Mouse (Mus musculus) hindbrain, embryonic 14.5 days (tissue): ENCODE data around the gene Acadvl. TPM values are rescaled to one million over a fixed set of nuclear protein-coding genes. Genes with fewer than 3 reads are reported as not detected.
"Not testable (repeated sequence)": the region's sequence is repeated elsewhere in the genome, so short reads cannot be mapped to it uniquely, and the experiment has no call there.

Experiments used
- ATAC-seq: fragments of 200-750 bp; cut with Nextera tagmentation; 2 replicates; pipeline ENCODE4 v1.8.0; 2017; ENCODE audit warnings: moderate number of reproducible peaks, mild to moderate bottlenecking, moderate TSS enrichment, moderate library complexity; ENCODE audit not compliant: low FRiP score
- DNase-seq: peaks from one replicate; pipeline ENCODE4 v3.0.0-alpha.2; 2015; ENCODE audit warnings: low spot score
- H3K27ac ChIP-seq: fragments of 300-500 bp; sonication (generic); 2 replicates; pipeline ENCODE4 v1.5.1; 2014; ENCODE audit warnings: mild to moderate bottlenecking, moderate library complexity
- H3K27me3 ChIP-seq: fragments of 300-500 bp; sonication (generic); 2 replicates; pipeline ENCODE4 v1.6.1; 2014; ENCODE audit warnings: mild to moderate bottlenecking, low read length, mixed read lengths; ENCODE audit not compliant: control insufficient read depth, insufficient read depth
- H3K36me3 ChIP-seq: fragments of 300-500 bp; sonication (generic); replicated peaks from 2 replicates; pipeline ENCODE4 v1.6.1; 2014; ENCODE audit not compliant: control insufficient read depth, insufficient read depth
- H3K4me1 ChIP-seq: fragments of 300-500 bp; sonication (generic); replicated peaks from 2 replicates; pipeline ENCODE4 v1.6.1; 2014; ENCODE audit warnings: antibody characterized with exemption, low read length, mixed read lengths; ENCODE audit not compliant: control insufficient read depth, insufficient read depth
- H3K4me2 ChIP-seq: fragments of 300-500 bp; sonication (generic); replicated peaks from 2 replicates; pipeline ENCODE4 v1.6.1; 2014; ENCODE audit warnings: mild to moderate bottlenecking, moderate library complexity
- H3K4me3 ChIP-seq: fragments of 300-500 bp; sonication (generic); replicated peaks from 2 replicates; pipeline ENCODE4 v1.5.1; 2014; ENCODE audit warnings: mild to moderate bottlenecking, low read length
- H3K9ac ChIP-seq: fragments of 300-500 bp; sonication (generic); 2 replicates; pipeline ENCODE4 v1.6.1; 2014
- H3K9me3 ChIP-seq: fragments of 300-500 bp; sonication (generic); 2 replicates; pipeline ENCODE4 v1.6.1; 2016; ENCODE audit warnings: low read length; ENCODE audit not compliant: control insufficient read depth
- WGBS: fragments of 180-500 bp; shearing (Covaris S2); extraction: QIAGEN DNeasy Blood & Tissue Kit; methylation state at CpG from one replicate; pipeline ENCODE4 v1.1.7; 2014; 5-methylcytosine and 5-hydroxymethylcytosine counted together
- polyA plus RNA-seq: library from polyadenylated mRNA; unstranded; fragments of >200 nt; fragmentation: Nextera tagmentation; extraction: Ambion mirVana; gene quantifications from 2 replicates; pipeline ENCODE4 v1.2.1, GENCODE M21; 2014

Gene Acadvl
- polyA plus RNA-seq, 1 experiment from 2014 or later, result 56.1 TPM

DNA sequence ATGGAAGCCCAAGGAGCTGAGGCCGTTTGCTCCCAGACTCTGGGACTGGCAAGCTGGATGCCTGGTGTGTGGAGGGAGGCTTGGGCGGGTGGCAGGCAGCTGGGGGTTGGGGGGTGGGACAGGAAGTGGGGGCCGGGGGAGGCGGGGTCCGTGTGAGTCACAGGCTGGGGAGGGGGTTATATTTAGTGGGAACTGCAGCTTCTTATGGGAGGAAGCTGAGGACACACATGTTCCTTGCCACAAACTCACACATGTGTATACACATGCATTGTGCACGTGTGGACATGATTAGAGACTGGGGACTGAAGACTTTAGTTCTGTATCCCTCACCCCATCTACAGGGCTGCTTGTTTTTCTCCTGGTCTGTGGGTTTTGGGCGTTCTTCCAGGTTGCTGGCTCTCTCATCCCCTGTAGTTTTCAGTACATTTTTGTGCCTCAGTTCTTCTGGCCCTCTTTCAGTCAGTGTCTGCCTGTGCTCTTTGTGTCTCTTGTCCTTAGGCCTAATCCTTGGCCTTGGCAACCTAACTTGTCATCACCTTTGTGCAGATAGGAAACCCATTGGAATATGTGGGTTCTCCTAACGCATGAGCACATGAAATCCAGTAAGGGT, 4.9 kb upstream of the Acadvl start:
- Histone ChIP-seq H3K27me3 (no peaks in the 10 kb centered on the region), H3K4me2 (peak overlapping the region; percentile 90), H3K4me1 (peaks cover 60% of the 10 kb centered on the region), H3K9ac (peak overlapping the region; percentile 94), H3K9me3 (no peaks in the 10 kb centered on the region), H3K27ac (peak overlapping the region; percentile 95), H3K4me3 (peak overlapping the region; percentile 81), H3K36me3 (no peaks in the 10 kb centered on the region)
- WGBS, result 11% methylated on average over 8 of the region's 8 CpGs
- ATAC-seq (no peak), DNase-seq (no peak)

DNA sequence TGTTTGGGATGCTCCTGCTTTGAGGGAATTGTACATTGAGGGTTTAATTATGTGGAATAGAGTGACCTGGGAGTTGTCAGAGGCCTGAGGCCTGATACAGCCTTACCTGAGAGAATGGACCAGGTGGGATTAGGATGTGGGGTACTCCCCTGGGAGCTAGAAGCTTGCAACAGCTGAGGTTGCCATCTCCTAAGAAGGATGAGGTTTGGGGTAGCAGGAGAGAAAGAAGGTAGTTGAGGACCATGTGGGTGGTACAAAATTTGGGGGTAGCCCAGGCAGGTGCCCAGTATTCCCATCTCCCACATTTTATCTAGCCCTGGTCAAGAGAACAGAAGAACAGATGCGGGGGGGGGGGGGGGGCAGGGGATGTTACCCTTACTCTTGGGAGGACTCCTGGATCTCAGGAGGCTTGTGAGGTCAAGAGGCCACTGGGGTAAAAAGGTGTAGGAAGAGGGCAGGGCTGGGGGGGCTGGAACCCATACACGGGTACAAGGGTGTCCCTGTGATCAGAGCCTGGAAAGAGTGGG, 4.3 kb upstream of the Acadvl start:
- H3K9me3 ChIP-seq, result no peaks in the 10 kb centered on the region
- 10% methylated on average over 2 of the region's 2 CpGs for WGBS
- DNase-seq (no peak), ATAC-seq (no peak)
- H3K27ac ChIP-seq, result peak overlapping the region; percentile 95
- peak overlapping the region; percentile 90 for H3K4me2 ChIP-seq
- no peaks in the 10 kb centered on the region for H3K27me3 ChIP-seq
- H3K9ac ChIP-seq, result peak overlapping the region; percentile 94
- peaks cover 58% of the 10 kb centered on the region for H3K4me1 ChIP-seq
- H3K36me3 ChIP-seq, result no peaks in the 10 kb centered on the region
- peak overlapping the region; percentile 81 for H3K4me3 ChIP-seq

DNA sequence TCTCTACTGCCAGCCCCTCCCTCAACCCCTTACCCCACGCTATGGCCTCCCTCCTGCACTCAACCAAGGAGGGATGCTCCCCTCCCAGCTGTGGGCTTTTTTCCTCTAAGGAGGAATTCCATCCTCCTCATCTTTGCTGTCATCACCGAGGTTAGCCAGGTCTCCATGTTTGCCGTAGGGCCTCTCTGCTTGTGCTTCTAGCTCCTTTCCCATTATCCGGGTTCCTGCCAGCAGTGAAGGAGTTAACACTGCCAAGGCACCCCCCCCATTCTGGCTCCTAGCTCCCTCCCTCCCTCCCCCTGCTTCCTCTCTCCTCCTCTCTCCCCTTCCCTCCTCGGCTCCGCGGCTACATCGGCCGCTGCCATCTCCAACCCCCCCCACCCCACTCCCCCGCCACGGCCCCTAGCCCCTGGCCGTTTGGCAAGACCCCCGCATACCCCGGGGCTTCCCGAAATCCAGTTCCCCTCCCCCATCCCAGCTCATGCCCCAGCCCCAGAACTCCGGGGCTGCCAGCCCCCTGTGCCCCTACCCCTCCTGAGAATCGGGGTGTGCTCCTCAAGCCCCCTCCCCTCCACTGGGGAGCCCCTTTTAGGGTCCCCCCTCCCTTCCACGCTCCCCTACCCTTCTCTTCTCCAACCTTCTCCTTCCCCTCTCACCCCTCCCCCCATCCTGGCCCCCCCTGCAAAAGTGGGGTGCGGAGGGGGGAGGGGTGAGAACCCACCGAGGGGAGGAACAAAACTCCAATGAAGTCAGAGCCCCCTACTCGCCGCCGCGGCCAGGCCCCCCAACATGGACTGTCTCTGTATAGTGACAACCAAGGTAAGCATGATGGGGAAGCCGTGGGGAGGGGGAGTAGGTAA, 3.1 kb upstream of the Acadvl start:
- Histone ChIP-seq H3K36me3 (peaks cover 7% of the 10 kb centered on the region), H3K4me1 (peaks cover 52% of the 10 kb centered on the region), H3K27ac (peak overlapping the region; percentile 95), H3K4me2 (peak overlapping the region; percentile 90), H3K4me3 (peak overlapping the region; percentile 81), H3K9me3 (no peaks in the 10 kb centered on the region), H3K27me3 (no peaks in the 10 kb centered on the region), H3K9ac (peak overlapping the region; percentile 94)
- under 1% methylated on average over 24 of the region's 25 CpGs for WGBS
- ATAC-seq (no peak), DNase-seq (peak; percentile 83)

DNA sequence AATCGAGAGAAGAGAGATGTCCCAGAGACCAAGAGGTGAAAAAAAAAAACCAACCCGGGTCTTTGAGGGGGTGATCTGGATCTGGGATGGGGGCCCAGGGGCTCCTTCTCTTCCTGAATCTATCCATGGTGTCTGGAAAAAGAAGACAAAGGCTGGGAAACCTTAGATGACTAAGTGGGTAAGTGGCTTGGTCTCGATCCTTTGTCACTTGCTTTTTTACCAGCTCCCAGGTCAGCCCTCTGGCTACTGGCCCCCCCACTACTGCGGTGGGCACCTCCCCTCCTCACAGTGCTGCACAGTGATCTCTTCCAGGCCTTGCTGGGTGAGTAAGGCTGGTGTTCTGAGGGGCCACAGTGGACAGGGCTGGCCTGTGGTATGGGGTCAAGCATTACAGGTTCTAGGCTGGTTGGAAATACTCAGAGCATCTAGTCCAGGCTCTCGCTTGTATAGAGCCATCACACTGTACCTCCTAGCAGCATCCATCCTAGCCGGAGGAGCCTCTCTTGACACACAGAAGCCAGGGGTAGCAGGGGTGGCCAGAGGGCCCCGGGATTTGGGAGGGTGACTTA, 2.1 kb upstream of the Acadvl start:
- Histone ChIP-seq H3K9ac (peak overlapping the region; percentile 94; the same call in 1 of the 2 replicates), H3K4me2 (peak overlapping the region; percentile 90), H3K36me3 (peaks cover 17% of the 10 kb centered on the region), H3K27me3 (no peaks in the 10 kb centered on the region), H3K27ac (peak overlapping the region; percentile 95; the same call in 1 of the 2 replicates), H3K9me3 (no peaks in the 10 kb centered on the region), H3K4me3 (no peak overlapping the region; the same call in 1 of the 2 replicates), H3K4me1 (peaks cover 42% of the 10 kb centered on the region)
- DNase-seq, result no peak
- WGBS, result 52% methylated on average over 7 of the region's 7 CpGs
- no peak for ATAC-seq

DNA sequence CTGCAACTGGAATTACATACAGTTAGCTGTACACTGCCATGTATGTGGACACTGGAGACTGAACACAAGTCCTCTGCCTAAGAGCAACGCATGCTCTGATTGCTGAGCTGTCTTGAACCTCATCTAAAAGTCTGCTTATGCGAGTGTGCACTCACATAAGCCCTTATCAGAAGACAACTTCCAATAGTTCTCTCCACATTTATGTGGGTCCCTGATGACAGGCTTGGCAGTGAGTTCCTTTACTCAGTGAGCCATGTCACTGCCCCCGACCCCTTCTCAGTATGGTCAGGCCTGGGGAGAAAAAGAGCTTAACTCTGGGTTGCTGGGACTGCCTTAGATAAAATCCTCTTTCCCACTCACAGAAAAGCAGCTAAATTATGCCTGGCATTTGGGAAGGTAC, 1.5 kb upstream of the Acadvl start, which contains the start of gene Dlg4:
Dlg4 (plus strand) TSS at position 274 of the 400 bp plus-strand sequence.
- Histone ChIP-seq H3K4me3 (peak within 1 kb of the TSS; percentile 81), H3K36me3 (peaks cover 23% of the 10 kb centered on the region), H3K27me3 (no peaks in the 10 kb centered on the region), H3K27ac (peak within 1 kb of the TSS; percentile 95), H3K4me1 (peaks cover 37% of the 10 kb centered on the region), H3K4me2 (peak within 1 kb of the TSS; percentile 90), H3K9me3 (no peaks in the 10 kb centered on the region), H3K9ac (peak within 1 kb of the TSS; percentile 94)
- no peak for DNase-seq
- 76% methylated on average over 3 of the region's 3 CpGs for WGBS
- no peak for ATAC-seq

DNA sequence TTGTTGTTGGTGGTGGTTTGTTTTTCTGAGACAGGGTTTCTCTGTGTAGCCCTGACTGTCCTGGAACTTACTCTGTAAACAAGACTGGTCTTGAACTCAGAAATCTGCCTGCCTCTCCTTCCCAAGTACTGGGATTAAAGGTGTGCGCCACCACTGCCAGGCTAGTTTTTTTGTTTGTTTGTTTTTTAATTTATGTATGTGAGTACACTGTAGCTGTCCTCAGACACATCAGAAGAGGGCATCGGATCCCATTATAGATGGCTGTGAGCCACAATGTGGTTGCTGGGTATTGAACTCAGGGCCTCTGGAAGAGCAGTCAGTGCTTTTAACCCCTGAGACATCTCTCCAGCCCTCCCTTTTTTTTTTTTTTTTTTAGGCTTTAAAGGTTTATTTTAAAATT, 966 bp upstream of the Acadvl start:
- not testable (repeated sequence) for DNase-seq, H3K9me3 ChIP-seq, H3K27me3 ChIP-seq, H3K9ac ChIP-seq, H3K27ac ChIP-seq, H3K4me2 ChIP-seq, H3K4me3 ChIP-seq, ATAC-seq
- 83% methylated on average over 2 of the region's 2 CpGs for WGBS
- Histone ChIP-seq H3K4me1 (peaks cover 37% of the 10 kb centered on the region), H3K36me3 (peaks cover 28% of the 10 kb centered on the region)

DNA sequence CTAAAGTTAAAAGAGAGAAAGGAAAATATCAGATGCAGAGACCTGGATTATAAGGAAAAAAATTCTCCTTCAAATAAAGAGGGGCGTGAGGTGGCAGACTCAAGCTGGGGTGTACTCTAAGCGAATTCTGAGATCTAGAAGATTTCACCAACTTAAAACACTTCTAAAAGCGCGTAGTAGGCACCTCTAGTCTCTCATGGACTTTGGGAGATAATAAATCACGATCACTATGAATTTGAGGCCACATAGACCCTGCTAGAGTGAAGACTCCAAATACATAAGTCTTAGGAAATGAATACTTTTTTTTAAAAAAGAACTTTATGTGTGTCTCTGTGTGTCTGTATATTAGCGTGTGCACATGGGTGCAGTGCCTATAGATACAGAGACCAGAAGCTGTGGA, 466 bp upstream of the Acadvl start:
- Histone ChIP-seq H3K9me3 (no peaks in the 10 kb centered on the region), H3K27me3 (no peaks in the 10 kb centered on the region), H3K27ac (no peak overlapping the region), H3K4me1 (peaks cover 37% of the 10 kb centered on the region), H3K4me2 (peak overlapping the region; percentile 75), H3K4me3 (peak overlapping the region; percentile 50), H3K36me3 (peaks cover 33% of the 10 kb centered on the region), H3K9ac (peak overlapping the region; percentile 72; the same call in 1 of the 2 replicates)
- WGBS, result 69% methylated on average over 6 of the region's 6 CpGs
- no peak for DNase-seq
- no peak for ATAC-seq

DNA sequence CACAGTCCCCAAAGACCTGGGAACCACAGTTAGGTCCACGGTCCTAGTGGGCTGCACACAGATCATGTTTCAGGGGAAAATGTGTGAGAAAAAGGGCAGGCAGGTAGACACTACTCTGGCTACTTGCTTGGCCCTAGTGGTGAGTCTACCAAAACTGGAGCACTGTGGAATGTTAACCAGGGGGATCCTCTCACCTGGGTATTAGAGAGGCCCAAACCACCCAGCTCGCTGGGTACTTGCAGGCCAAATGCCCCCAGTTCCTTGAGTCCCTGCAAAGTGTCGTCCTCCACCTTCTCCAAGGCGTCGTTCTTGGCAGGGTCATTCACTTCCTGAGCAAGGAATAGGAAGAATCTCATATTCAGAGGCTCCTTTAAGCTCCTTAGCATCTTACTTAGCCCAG, 1.2 kb downstream of the Acadvl start:
- Histone ChIP-seq H3K27me3 (no peaks in the 10 kb centered on the region), H3K4me3 (no peak overlapping the region), H3K9me3 (no peaks in the 10 kb centered on the region), H3K27ac (no peak overlapping the region), H3K4me1 (peaks cover 22% of the 10 kb centered on the region), H3K4me2 (peak overlapping the region; percentile 75; the same call in 1 of the 2 replicates), H3K9ac (peak overlapping the region; percentile 72; the same call in 1 of the 2 replicates), H3K36me3 (peaks cover 49% of the 10 kb centered on the region)
- WGBS, result 72% methylated on average over 5 of the region's 5 CpGs
- DNase-seq, result no peak
- no peak for ATAC-seq

DNA sequence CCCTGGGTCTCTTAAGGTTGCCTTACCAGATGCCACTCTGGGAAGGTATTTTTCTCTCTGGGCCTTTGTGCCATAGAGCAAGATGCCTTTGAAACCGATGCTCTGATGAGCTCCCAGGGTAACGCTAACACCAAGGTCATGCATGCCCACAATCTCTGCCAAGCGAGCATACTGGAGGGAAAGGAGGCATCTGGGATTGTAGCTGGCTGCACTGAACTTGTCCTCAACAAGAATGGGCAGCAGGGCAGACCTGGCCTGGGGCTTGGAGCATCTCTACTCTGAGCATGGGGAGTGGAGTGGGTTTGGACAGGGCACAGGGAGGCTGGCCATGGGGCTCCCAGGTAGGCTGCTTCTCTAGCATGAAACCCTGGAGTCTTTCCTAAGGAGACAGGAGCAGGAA, 1.8 kb downstream of the Acadvl start:
- H3K4me3 ChIP-seq, result no peak overlapping the region
- ATAC-seq (no peak), DNase-seq (no peak)
- no peaks in the 10 kb centered on the region for H3K27me3 ChIP-seq
- H3K9me3 ChIP-seq, result no peaks in the 10 kb centered on the region
- 88% methylated on average over 3 of the region's 3 CpGs for WGBS
- H3K27ac ChIP-seq, result no peak overlapping the region
- no peak overlapping the region for H3K9ac ChIP-seq
- no peak overlapping the region for H3K4me2 ChIP-seq
- H3K36me3 ChIP-seq, result peaks cover 56% of the 10 kb centered on the region
- peaks cover 21% of the 10 kb centered on the region for H3K4me1 ChIP-seq
